Mouse (Mus musculus): ENCODE measurements around the gene Shb.

GRCm38 (mm10) chr4:45474131-45474530, 58.1 kb downstream of the Shb start:
- TF ChIP-seq CTCF (IDR thresholded peaks at IDR 0.05; ENCODE audit: low read depth) (no peak), EP300 (IDR thresholded peaks at IDR 0.05; ENCODE audit: low read depth) (no peak)
